Mouse (Mus musculus): ENCODE measurements at regions not wholly inside any gene's neighbourhood (a gene's known extent, or its start where the extent isn't known, plus 50 kb on each side); places are given as distances from the start of the nearest gene placed in this dataset.

DNA sequence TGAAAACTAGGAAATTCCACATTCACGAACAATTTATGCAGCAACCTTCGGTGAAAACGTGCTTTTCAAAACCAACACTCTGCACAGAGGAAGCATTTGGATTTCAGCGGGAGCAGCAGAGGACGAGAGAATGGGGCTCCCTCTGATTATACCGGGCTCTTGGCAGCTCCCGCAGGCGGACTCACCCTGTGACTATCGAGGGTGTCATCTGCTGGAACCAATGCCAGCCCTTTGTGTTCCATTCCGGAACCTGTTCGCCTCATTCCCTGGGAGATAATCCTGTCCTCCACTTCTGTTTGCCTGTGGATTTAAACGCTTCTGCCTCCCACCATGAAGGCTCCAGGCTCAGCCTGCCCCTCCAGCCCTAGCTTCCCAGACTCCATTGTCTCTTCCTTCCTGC, 77.1 kb downstream of the Utp18 start:
- no peak for DNase-seq (ENCODE audit: low read depth, low spot score)
- 78% methylated on average over 12 of the region's 12 CpGs for WGBS

DNA sequence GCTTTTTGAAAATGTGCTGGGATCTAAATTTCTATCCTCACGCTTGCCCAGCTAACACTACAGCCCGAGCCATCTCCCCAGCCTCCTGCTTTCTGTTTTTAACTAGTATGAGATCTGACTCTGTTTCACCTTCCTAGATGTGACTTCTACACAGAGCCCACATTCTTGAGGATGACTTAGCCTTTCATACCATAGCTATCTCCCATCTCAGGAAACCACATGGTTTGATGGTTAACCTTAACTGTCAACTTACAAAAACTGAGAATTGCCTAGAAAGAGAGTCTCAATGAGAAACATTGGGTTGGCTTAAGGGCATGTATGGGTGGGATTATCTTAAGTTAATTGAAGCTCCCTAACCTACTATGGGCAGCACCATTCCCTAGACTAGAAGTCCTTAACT, 78.4 kb downstream of the Utp18 start:
- 90% methylated on average over 2 of the region's 2 CpGs for WGBS
- no peak for DNase-seq (ENCODE audit: low read depth, low spot score)

DNA sequence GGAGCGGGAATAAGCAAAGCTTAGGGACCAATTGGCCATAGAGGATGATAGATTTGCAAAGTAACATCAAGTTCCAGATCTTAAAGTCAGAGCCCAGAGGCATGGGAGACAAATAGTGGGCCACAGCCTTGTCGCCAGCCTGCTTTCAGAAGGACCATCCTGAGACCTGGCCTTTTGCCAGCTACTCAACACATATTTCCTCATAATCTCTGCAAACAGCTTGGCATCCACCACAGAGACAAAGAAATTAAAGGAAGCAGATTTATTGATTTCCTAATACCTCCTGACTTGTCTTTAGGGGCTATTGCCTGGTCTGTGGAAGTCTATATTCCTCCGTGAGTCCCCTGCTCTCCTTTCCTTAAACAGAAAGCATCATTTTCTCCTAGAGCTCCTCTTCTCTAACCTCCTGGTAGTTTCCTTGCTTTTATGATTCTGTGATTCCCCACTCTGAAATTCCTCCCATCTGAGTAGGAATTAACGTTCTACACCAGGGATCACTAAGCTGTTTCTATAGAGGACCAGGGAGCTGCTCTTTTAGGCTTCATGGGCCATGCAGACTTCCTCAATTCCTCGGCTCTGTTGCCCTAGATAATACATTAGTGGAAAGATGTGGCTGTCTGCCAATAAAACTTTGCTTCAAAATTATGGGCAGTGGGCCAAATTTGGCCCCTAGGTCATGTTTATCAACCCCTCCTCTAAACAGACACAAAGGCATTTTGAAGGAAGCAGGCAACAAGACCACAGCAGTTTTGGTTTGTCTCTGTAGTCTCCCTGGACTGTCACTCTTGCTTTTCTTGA, 114.2 kb downstream of the Utp18 start:
- 55% methylated on average over 5 of the region's 5 CpGs for WGBS
- DNase-seq (ENCODE audit: low read depth, low spot score) = no peak

DNA sequence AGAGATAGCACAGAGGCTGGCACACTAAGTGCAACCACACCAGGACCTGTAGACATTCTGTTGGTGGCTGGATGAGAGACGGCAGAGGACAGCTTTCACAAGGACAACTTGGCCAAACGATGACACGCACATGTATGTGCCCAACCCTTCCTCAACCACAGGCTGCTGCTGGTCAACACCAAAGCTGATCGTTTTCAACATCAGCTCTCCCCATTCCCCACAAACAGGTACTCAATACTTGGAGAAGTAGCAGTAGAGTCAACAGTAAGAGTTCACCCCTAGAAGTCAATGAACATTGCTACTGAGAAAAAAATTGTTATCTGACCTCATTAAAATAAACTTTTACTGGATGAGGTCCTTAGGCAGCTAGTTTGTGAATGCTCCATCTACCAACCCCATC, 119.6 kb downstream of the Utp18 start:
- 90% methylated on average over 4 of the region's 4 CpGs for WGBS
- no peak for DNase-seq (ENCODE audit: low read depth, low spot score)

DNA sequence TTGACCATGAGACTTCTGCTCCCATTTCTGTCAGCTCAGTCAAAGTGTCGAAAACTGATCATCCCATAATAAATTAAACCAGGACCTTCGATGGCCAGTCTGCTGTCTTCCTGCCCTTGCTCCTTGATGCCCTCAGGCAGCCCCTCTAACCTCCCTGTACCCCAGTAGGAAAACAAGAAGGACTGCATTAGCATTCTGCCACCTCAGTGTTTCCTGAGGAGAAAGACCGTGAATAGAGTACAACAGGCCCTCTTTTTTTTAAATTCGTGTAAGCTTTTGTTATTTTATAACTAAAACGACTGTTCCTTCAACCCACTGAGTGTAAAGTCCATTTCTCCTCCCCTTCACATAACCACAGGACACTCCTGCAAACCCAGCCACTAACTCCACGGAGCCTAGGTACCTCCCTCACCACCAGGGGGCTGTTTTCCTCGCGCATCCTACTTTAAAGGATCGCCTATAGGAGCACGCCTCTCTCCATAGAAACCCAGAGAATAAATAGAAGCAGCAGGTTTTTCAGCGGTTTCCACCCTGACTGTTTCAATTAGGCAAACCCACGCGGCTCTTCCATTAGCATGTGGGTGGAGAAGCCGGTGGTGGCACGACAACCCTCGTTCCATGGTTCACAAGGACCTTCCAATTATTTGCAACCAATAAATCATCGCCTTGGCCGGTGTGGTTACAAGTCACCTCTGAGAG, 122.6 kb downstream of the Utp18 start:
- no peak for DNase-seq (ENCODE audit: low read depth, low spot score)
- WGBS = 11% methylated on average over 18 of the region's 18 CpGs

DNA sequence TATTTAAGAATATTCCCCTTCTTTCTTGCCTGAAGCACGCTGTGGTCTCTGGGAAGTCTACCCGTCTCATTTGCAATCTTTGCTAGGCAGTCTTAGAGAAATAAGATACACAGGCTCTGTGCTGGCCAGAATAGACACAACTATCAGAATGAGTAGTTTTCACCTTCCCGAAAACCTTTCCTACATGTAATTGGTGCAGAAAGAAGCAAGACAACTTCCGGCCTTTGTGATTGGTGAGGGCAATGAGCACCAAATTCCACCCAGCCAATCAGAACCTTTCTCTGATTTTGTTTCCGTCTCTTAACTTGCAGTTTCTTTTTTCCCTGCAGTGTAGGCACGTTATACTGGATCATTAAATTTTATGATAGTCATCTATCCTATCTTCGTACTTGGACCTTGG, 127.7 kb downstream of the Utp18 start:
- DNase-seq (ENCODE audit: low read depth, low spot score) = peak; percentile 14
- WGBS = 56% methylated on average over 7 of the region's 7 CpGs

DNA sequence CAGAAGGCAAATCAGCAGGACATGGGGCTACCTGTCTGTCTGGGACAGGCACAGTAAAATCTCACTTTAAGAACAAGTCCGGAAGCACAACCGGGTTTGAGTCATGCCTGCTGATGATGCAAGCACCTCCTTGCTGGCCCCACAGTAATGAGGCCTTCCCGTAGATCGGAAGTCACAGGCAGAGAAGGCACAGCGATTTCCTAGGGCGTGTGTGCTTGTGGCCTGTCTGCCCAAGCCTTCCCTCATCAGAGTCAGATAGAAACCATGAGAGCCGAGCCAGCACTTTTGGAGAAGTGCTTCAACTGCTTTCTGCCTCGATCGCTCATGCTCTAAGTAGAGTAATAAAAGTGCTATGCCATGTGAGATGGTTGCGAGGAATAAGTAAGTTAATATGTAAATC, 148.9 kb downstream of the Utp18 start:
- no peak for DNase-seq (ENCODE audit: low read depth, low spot score)
- 78% methylated on average over 10 of the region's 10 CpGs for WGBS

DNA sequence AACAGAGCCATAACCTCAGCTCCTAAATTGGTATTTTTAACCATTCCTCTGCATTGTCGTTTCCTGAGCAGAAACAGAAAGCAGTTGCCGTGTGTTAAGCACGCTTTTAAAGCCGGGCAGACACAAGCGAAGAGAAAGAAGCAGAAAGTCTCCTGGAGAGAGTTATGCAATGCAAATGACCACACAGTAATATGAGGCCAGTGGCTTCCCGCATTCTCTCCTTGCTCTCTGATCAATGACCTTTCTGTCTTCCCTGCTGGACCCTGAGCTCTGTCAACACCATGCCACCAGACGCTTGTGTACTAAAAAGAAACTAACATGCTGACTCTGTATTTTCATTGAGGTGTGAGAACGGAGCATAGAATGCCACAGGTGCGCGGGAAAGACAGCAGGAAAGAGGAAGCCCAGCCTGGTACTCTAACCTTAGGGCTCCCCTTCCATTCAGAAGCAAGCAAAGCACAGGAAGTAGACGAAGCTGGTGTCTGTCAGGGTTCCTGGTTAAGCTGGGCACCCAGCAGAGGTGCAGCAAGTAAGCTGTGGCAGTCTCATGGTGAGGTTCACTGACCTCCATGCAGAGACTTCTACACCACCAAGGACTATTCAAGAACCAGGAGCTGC, 151.9 kb downstream of the Utp18 start:
- 42% methylated on average over 11 of the region's 11 CpGs for WGBS
- DNase-seq (ENCODE audit: low read depth, low spot score) = no peak

DNA sequence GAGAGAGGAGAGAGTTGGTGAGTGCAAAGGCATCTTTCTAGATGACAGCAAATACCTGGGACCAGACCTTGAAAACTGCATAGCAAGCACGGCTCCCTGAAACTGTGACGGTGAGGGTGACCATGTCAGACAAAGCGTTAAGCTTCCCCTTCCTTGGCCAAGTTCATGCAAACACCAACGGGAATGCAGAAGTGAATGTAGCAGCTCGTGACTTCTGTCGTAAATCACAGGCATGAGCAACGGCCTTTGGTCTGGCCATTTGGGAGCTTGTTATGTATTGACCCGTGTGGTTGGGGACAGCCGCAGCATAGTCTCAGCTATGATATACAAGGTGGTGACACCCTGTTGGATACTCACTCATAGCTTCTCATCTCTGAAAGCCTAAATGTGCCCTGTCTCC, 156.4 kb downstream of the Utp18 start:
- DNase-seq (ENCODE audit: low read depth, low spot score) = no peak
- 49% methylated on average over 9 of the region's 9 CpGs for WGBS

DNA sequence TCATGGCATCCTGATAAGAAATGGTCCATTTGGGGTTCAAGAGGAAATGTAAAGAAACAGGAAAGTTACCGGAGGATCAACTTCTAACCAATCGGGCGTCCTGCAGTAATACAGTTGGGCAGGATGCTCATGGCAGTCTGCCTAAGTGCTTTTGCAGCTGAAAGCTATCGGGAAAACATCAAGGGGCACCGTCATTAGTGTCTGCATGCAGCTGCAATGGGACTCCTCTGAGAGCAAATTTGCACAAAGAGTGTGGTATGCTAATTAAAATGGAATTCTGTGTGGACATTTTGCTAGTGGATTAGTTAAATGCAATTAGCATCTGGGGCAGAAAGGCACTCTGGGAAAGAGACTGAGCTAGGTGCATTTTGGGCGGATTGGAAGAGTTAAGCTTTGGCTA, 160.3 kb downstream of the Utp18 start:
- 81% methylated on average over 6 of the region's 6 CpGs for WGBS
- no peak for DNase-seq (ENCODE audit: low read depth, low spot score)

DNA sequence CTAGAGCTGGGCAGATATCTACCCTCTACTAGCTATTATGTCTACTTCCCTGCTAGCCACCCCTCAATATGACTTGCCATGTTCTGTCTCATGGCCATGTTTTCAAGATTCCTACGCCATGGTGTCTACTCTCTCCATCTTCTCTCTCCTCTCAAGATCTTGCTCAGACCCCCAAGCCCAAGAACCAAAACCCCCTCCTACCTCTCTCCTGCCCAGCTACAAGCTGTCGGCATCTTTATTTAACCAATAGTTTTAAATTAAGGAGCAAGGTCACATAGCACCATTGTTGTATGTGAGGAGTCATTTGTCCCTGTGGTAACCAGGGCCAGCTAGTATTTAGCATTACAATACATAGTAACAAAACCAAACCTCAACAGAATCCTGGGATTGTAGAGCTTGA, 166.4 kb downstream of the Utp18 start:
- WGBS = 88% methylated on average over 2 of the region's 2 CpGs
- no peak for DNase-seq (ENCODE audit: low read depth, low spot score)

DNA sequence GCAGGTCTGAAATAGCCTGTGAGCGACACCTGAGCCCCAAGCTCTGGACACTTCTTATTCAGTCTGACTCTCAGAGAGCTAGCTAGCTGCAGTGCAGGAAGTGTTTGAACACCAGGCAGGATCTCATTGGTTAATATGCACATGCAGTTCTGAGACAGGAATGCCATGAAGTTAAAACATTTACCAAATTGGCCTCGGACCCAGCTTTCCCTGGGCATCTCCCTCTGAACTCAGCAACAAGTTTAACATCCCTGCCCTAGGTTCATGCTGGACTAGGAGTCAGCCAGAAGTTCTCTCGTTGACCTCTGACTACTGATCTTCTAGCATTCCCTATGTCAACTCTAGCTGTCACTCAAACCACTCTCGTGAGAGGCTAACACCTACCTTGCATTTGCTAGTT, 175.9 kb downstream of the Utp18 start:
- DNase-seq (ENCODE audit: low read depth, low spot score) = no peak
- WGBS = 43% methylated on average over 4 of the region's 4 CpGs

DNA sequence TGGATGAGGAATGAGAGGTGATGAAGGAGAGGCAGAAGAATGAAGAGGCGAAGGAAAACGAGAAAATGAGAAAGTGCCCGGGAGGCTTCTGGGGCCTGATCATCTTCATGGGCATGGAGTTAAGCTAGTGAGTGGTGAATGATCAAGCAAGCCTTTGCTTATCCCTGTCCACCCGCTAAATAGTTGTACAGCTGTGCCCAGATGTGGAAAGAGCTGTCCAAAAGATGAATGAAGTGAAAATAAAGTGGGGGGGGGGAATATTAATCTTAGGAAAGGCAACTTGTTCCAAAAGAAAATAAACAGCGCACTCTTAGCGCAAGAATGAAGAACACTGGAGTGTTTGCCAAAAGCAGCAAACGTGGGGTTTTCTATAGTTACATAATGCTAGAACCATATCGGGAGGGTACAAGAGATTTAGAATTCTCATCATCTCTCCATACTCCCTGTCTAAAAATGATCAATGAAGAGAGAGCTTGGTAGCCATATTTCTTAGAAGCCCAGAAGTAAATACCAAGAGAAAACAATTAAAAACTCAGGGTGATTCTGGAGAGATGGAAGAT, 188.5 kb downstream of the Utp18 start:
- no peak for DNase-seq (ENCODE audit: low read depth, low spot score)
- 80% methylated on average over 8 of the region's 8 CpGs for WGBS

DNA sequence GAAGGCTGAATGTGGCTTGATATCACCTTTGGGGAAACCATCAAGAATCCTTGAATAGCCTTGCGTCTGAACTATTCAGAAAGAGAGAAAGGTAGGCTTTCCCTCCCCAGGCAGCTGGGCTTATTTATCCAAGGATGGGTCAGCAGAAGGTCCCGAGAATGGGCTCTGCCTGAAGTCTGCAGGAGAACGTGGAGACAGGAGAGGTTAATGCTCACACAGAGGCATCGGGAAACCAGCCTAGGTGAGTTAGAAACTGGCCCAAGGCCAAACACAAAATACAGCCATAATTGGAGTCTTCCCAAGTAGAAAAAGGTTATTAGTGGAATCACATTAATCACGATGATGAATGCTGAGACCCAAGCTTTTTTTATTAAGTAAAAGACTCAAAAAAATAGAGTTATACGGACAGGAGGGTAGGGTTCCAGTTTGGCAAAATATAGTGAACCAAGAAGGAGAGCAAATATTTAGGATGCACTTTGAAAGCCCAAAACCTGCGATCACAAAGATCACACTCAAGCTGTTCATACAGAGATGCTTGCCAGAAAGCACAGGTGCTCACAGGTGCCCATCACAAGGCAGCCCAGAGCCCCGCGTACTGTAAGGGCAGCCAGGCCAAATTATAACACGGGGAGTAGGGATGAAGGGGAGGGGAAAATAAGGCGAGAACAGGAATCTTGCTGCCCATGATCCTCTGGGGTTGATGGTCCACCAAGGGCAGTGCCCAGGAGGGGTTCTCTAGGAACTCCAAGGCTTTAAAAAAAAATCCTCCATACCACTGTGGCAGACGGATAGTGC, 189.3 kb downstream of the Utp18 start:
- 72% methylated on average over 12 of the region's 12 CpGs for WGBS
- no peak for DNase-seq (ENCODE audit: low read depth, low spot score)

DNA sequence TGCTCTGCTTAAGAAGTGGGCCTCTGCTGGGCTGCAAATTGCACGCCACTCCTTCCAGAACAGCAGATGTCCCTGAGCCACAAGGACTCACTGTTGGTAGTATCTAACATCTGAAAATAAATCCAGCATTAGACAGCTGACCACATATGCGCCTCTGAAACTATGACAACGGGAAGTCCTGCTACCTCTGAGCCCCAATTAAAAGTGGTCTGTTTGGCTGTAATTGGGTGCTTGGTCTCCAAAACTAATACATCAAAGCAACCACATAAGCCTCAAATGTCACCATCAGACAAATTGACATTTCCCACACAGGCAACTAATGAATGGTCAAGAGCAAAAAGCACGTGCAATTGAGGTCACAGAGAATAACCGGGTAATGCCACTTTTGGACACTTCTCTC, 201.9 kb downstream of the Utp18 start:
- DNase-seq (ENCODE audit: low read depth, low spot score) = no peak
- WGBS = 63% methylated on average over 5 of the region's 5 CpGs

DNA sequence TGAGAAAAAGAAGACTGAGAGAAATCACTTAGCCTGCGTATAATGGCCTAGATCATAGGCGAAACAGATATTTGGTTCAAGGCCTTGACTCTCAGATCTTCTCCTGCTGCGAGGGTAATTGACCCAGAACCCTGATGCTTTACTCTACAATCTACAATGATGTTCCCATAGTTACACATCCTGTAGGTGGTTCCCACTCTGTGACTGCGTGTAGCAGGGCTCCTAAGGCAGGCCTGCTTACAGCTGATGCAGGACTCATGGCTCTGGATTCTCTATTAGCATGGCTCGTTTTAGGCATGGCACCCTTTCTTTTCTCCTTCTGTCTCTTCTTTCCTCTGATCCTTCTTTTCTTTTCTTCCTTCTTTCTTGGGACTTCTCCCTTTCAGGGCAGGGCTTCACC, 209.3 kb downstream of the Utp18 start:
- 79% methylated on average over 5 of the region's 5 CpGs for WGBS

DNA sequence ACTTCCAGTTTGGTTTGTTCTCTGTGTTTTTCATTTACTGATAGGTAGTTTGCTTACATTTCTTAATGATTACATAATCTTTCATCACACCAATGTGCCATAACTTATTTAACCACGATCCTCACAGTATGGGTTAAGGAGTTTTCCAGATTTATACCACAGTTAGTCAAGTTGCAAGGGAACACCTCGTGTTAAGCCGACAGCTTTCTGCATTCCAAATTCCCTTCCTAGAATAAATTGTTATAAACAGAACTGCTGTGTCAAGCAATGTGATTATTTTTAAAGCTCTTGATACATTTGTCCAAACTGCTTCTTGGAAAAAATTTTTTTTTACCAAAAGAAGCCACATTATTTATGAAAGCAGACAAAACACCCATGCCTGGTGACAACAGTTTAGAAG, 213.5 kb downstream of the Utp18 start:
- WGBS = 53% methylated on average over 3 of the region's 3 CpGs
- no peak for DNase-seq (ENCODE audit: low read depth, low spot score)

More for the DNA sequence above, 209.3 kb downstream of the Utp18 start:
- DNase-seq (ENCODE audit: low read depth, low spot score) = no peak

DNA sequence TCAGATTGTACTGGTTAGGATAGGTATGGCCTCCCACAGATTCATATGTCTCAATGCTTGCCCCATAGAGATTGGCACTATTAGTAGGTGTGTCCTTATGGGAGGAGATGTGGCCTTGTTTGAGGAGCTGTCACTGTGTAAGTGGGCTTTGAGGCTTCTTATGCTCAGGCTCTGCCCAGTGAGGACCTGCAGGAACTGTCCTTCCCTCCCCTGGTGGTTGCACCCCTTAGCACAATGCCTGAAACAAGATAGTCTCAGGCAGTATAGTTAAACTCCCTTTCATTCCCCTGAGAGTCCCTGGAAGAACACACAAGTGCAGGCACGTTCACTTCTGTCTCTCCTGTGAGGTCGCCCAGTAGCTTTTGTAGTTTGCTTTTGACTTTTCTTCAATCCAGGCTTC, 223.9 kb downstream of the Utp18 start:
- 58% methylated on average over 2 of the region's 2 CpGs for WGBS
- no peak for DNase-seq (ENCODE audit: low read depth, low spot score)

DNA sequence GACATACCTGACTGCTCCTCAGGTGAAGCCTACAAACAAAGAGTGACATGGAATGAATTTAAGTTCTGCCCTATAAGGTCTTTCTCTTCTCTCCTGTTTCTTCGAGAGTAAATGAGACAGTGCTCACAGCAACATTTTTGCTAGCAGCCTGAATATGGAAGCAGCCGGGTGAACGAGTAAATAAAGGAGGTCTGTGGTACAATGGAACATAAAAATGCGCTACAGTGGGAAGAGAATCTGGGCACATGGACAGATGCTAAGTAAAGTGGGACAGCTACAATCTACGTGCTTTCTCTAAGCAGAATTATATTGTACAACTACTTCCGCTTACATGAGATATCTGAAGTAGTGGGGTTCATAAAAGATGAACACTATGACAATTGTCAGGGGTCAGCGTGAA, 225.2 kb downstream of the Utp18 start:
- no peak for DNase-seq (ENCODE audit: low read depth, low spot score)
- WGBS = 80% methylated on average over 7 of the region's 7 CpGs

DNA sequence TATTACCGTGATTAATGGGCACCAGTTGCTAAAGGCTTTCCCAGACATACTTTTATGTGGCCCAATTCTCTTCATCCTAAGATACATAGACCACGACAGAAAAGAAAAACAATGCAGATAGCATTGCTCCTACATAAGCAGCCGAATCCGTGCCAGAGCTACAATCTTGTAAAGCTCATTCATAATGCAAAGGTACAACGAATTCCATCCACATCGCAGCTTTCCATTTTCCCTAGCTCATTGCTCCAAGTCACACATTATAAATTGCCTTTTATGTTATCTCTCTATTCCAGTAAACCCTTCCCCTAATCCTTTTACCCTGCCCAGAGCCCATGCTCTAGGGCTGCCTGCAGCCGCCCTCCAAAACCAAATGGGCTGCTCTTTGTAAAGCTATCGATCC, 226.8 kb downstream of the Utp18 start:
- WGBS = 82% methylated on average over 8 of the region's 8 CpGs
- DNase-seq (ENCODE audit: low read depth, low spot score) = no peak
